Mouse (Mus musculus): ENCODE measurements around the gene Glb1l. TPM values are rescaled to one million over a fixed set of nuclear protein-coding genes. Genes with fewer than 3 reads are reported as not detected.
A peak's percentile ranks its signal among the peaks of the same experiment; 100 is the strongest.

The Glb1l gene
- polyA plus RNA-seq, 1 experiment from 2014 or later: 15.1 TPM

GRCm38 (mm10) chr1:75223532-75223931 is 12.9 kb upstream of the Glb1l start:
- no peak overlapping the region for H3K9ac ChIP-seq (ENCODE audit: low read length)
- no peak overlapping the region for H3K27ac ChIP-seq (ENCODE audit: low read depth)
- no peaks in the 10 kb centered on the region for H3K36me3 ChIP-seq (ENCODE audit: control insufficient read depth, insufficient read depth, low read length)
- H3K27me3 ChIP-seq (replicated peaks; ENCODE audit: control insufficient read depth, insufficient read depth, low read length): peaks cover 29% of the 10 kb centered on the region
- ATAC-seq (replicated peaks; ENCODE audit: low FRiP score, low TSS enrichment, low read depth) (no peak), DNase-seq (ENCODE audit: low spot score) (no peak)
- no peaks in the 10 kb centered on the region for H3K9me3 ChIP-seq (ENCODE audit: control insufficient read depth, low read length)
- WGBS: 71% methylated on average over 6 of the region's 6 CpGs
- H3K4me1 ChIP-seq (replicated peaks; ENCODE audit: control insufficient read depth, insufficient read depth, low read length): peaks cover 5% of the 10 kb centered on the region
- no peak overlapping the region for H3K4me3 ChIP-seq (ENCODE audit: low read depth, low read length)
- no peak overlapping the region for H3K4me2 ChIP-seq (ENCODE audit: low read length)

- DNase-seq (ENCODE audit: low spot score): no peak
- WGBS: 85% methylated on average over 6 of the region's 6 CpGs
These were observed 12.3 kb upstream of the Glb1l start for GRCm38 (mm10) chr1:75222926-75223325.

GRCm38 (mm10) chr1:75221538-75221937 is 10.9 kb upstream of the Glb1l start:
- ATAC-seq (replicated peaks; ENCODE audit: low FRiP score, low TSS enrichment, low read depth) (no peak), DNase-seq (ENCODE audit: low spot score) (no peak)
- H3K4me1 ChIP-seq (replicated peaks; ENCODE audit: control insufficient read depth, insufficient read depth, low read length): peaks cover 5% of the 10 kb centered on the region
- no peak overlapping the region for H3K9ac ChIP-seq (ENCODE audit: low read length)
- H3K36me3 ChIP-seq (ENCODE audit: control insufficient read depth, insufficient read depth, low read length): no peaks in the 10 kb centered on the region; the same call in 1 of the 2 replicates
- H3K4me2 ChIP-seq (ENCODE audit: low read length): no peak overlapping the region
- WGBS: 86% methylated on average over 3 of the region's 3 CpGs
- no peaks in the 10 kb centered on the region for H3K9me3 ChIP-seq (ENCODE audit: control insufficient read depth, low read length)
- no peak overlapping the region for H3K4me3 ChIP-seq (ENCODE audit: low read depth, low read length)
- H3K27ac ChIP-seq (ENCODE audit: low read depth): no peak overlapping the region
- H3K27me3 ChIP-seq (replicated peaks; ENCODE audit: control insufficient read depth, insufficient read depth, low read length): peaks cover 41% of the 10 kb centered on the region

More at GRCm38 (mm10) chr1:75222926-75223325, 12.3 kb upstream of the Glb1l start:
- peaks cover 35% of the 10 kb centered on the region for H3K27me3 ChIP-seq (replicated peaks; ENCODE audit: control insufficient read depth, insufficient read depth, low read length)
- no peak for ATAC-seq (replicated peaks; ENCODE audit: low FRiP score, low TSS enrichment, low read depth)
- H3K4me2 ChIP-seq (ENCODE audit: low read length): no peak overlapping the region
- no peak overlapping the region for H3K4me3 ChIP-seq (ENCODE audit: low read depth, low read length)
- H3K27ac ChIP-seq (ENCODE audit: low read depth): no peak overlapping the region
- H3K9me3 ChIP-seq (ENCODE audit: control insufficient read depth, low read length): no peaks in the 10 kb centered on the region
- H3K4me1 ChIP-seq (replicated peaks; ENCODE audit: control insufficient read depth, insufficient read depth, low read length): peaks cover 5% of the 10 kb centered on the region
- no peak overlapping the region for H3K9ac ChIP-seq (ENCODE audit: low read length)
- no peaks in the 10 kb centered on the region for H3K36me3 ChIP-seq (ENCODE audit: control insufficient read depth, insufficient read depth, low read length)

GRCm38 (mm10) chr1:75219531-75219930 is 8.9 kb upstream of the Glb1l start, which contains the start of gene Tuba4a:
Tuba4a (minus strand) TSS chr1:75219865.
- peak within 1 kb of the TSS; percentile 45 for H3K9ac ChIP-seq (ENCODE audit: low read length)
- peak; percentile 29 for ATAC-seq (replicated peaks; ENCODE audit: low FRiP score, low TSS enrichment, low read depth)
- H3K4me2 ChIP-seq (ENCODE audit: low read length): peak within 1 kb of the TSS; percentile 99
- H3K27ac ChIP-seq (ENCODE audit: low read depth): no peak within 1 kb of the TSS
- no peaks in the 10 kb centered on the region for H3K9me3 ChIP-seq (ENCODE audit: control insufficient read depth, low read length)
- no peak for DNase-seq (ENCODE audit: low spot score)
- H3K36me3 ChIP-seq (ENCODE audit: control insufficient read depth, insufficient read depth, low read length): peaks cover 13% of the 10 kb centered on the region
- 2% methylated on average over 34 of the region's 34 CpGs for WGBS
- H3K27me3 ChIP-seq (replicated peaks; ENCODE audit: control insufficient read depth, insufficient read depth, low read length): peaks cover 41% of the 10 kb centered on the region
- peak within 1 kb of the TSS; percentile 59 for H3K4me3 ChIP-seq (ENCODE audit: low read depth, low read length)
- H3K4me1 ChIP-seq (replicated peaks; ENCODE audit: control insufficient read depth, insufficient read depth, low read length): peaks cover 5% of the 10 kb centered on the region

- peak; percentile 93 for DNase-seq (ENCODE audit: low spot score)
- Histone ChIP-seq H3K4me2 (ENCODE audit: low read length) (peak overlapping the region; percentile 99), H3K36me3 (ENCODE audit: control insufficient read depth, insufficient read depth, low read length) (peaks cover 18% of the 10 kb centered on the region), H3K4me1 (replicated peaks; ENCODE audit: control insufficient read depth, insufficient read depth, low read length) (peaks cover 6% of the 10 kb centered on the region), H3K27me3 (replicated peaks; ENCODE audit: control insufficient read depth, insufficient read depth, low read length) (peaks cover 41% of the 10 kb centered on the region), H3K27ac (ENCODE audit: low read depth) (no peak overlapping the region), H3K9me3 (ENCODE audit: control insufficient read depth, low read length) (no peaks in the 10 kb centered on the region), H3K9ac (ENCODE audit: low read length) (peak overlapping the region; percentile 45), H3K4me3 (ENCODE audit: low read depth, low read length) (peak overlapping the region; percentile 59)
- WGBS: under 1% methylated on average over 24 of the region's 24 CpGs
- ATAC-seq (replicated peaks; ENCODE audit: low FRiP score, low TSS enrichment, low read depth): peak; percentile 93
These were observed 8.5 kb upstream of the Glb1l start for GRCm38 (mm10) chr1:75219078-75219477.

- DNase-seq (ENCODE audit: low spot score) (peak; percentile 58), ATAC-seq (replicated peaks; ENCODE audit: low FRiP score, low TSS enrichment, low read depth) (peak; percentile 29)
- H3K4me3 ChIP-seq (ENCODE audit: low read depth, low read length): peak overlapping the region; percentile 59
- peaks cover 41% of the 10 kb centered on the region for H3K27me3 ChIP-seq (replicated peaks; ENCODE audit: control insufficient read depth, insufficient read depth, low read length)
- H3K36me3 ChIP-seq (ENCODE audit: control insufficient read depth, insufficient read depth, low read length): peaks cover 24% of the 10 kb centered on the region
- H3K4me2 ChIP-seq (ENCODE audit: low read length): peak overlapping the region; percentile 99
- WGBS: under 1% methylated on average over 38 of the region's 38 CpGs
- peak overlapping the region; percentile 45 for H3K9ac ChIP-seq (ENCODE audit: low read length)
- no peaks in the 10 kb centered on the region for H3K9me3 ChIP-seq (ENCODE audit: control insufficient read depth, low read length)
- H3K27ac ChIP-seq (ENCODE audit: low read depth): no peak overlapping the region
- H3K4me1 ChIP-seq (replicated peaks; ENCODE audit: control insufficient read depth, insufficient read depth, low read length): peaks cover 12% of the 10 kb centered on the region
These were observed 7.8 kb upstream of the Glb1l start for GRCm38 (mm10) chr1:75218227-75219001.

GRCm38 (mm10) chr1:75217893-75218226 is 7.2 kb upstream of the Glb1l start:
- Histone ChIP-seq H3K9ac (ENCODE audit: low read length) (no peak overlapping the region; the same call in 1 of the 2 replicates), H3K27me3 (replicated peaks; ENCODE audit: control insufficient read depth, insufficient read depth, low read length) (peaks cover 41% of the 10 kb centered on the region), H3K27ac (ENCODE audit: low read depth) (no peak overlapping the region), H3K9me3 (ENCODE audit: control insufficient read depth, low read length) (no peaks in the 10 kb centered on the region), H3K4me2 (ENCODE audit: low read length) (peak overlapping the region; percentile 99), H3K4me1 (replicated peaks; ENCODE audit: control insufficient read depth, insufficient read depth, low read length) (peaks cover 13% of the 10 kb centered on the region), H3K4me3 (ENCODE audit: low read depth, low read length) (peak overlapping the region; percentile 59), H3K36me3 (ENCODE audit: control insufficient read depth, insufficient read depth, low read length) (peaks cover 29% of the 10 kb centered on the region)
- 2% methylated on average over 6 of the region's 6 CpGs for WGBS
- DNase-seq (ENCODE audit: low spot score) (no peak), ATAC-seq (replicated peaks; ENCODE audit: low FRiP score, low TSS enrichment, low read depth) (no peak)

- Histone ChIP-seq H3K27ac (ENCODE audit: low read depth) (no peak overlapping the region), H3K4me3 (ENCODE audit: low read depth, low read length) (no peak overlapping the region), H3K9me3 (ENCODE audit: control insufficient read depth, low read length) (no peaks in the 10 kb centered on the region), H3K4me2 (ENCODE audit: low read length) (0 out of 2 replicates have a peak overlapping the region, but pooled peaks have one; percentile 99), H3K27me3 (replicated peaks; ENCODE audit: control insufficient read depth, insufficient read depth, low read length) (peaks cover 41% of the 10 kb centered on the region), H3K36me3 (ENCODE audit: control insufficient read depth, insufficient read depth, low read length) (peaks cover 34% of the 10 kb centered on the region), H3K9ac (ENCODE audit: low read length) (no peak overlapping the region), H3K4me1 (replicated peaks; ENCODE audit: control insufficient read depth, insufficient read depth, low read length) (peaks cover 13% of the 10 kb centered on the region)
- WGBS: 74% methylated on average over 13 of the region's 13 CpGs
- no peak for ATAC-seq (replicated peaks; ENCODE audit: low FRiP score, low TSS enrichment, low read depth)
- no peak for DNase-seq (ENCODE audit: low spot score)
These were observed 6.4 kb upstream of the Glb1l start for GRCm38 (mm10) chr1:75216797-75217585.
